Mouse (Mus musculus) stomach, postnatal 0 days (tissue): Measurements from ENCODE around the gene Mypop.

Experiments
- CTCF ChIP-seq: IDR thresholded peaks from 2 replicates; pipeline ENCODE4 v1.5.1; 2016; ENCODE audit warnings: antibody characterized with exemption, low read depth, mild to moderate bottlenecking, moderate library complexity
- EP300 ChIP-seq: optimal IDR thresholded peaks from 2 replicates; pipeline ENCODE3; 2016; ENCODE audit warnings: antibody characterized with exemption

DNA sequence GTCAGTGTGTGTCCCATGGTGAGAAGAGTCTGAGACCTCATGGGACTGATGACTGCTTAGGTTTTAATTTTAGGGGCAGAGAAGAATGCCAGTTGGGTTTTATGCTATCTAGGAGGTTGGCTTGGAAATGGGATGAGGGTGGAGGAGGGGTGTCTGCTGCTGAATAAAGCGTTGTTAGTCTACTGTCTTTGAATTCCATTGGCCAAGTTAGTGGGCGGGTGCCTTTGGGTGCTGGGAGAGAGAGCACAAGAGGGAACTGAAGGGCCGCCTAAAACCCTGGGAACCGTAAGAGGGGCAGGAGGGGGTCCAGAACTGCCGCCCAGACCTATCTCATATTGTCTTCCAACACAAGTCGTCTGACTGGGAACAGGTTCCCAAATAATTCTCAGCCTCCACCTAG, 2.3 kb upstream of the Mypop start:
- TF ChIP-seq CTCF (no peak), EP300 (no peak)
